Mouse (Mus musculus) megakaryocyte, embryonic 14.5 days (primary cell): ENCODE results near the gene Erg.

Source experiments
- FLI1 ChIP-seq: IDR thresholded peaks from 2 replicates; pipeline ENCODE4 v1.6.1; 2012; ENCODE audit warnings: low read length, inconsistent platforms, mixed read lengths
- GATA1 ChIP-seq: IDR thresholded peaks from 3 replicates; pipeline ENCODE4 v1.6.1; 2012; ENCODE audit warnings: mixed read lengths, low read length, inconsistent platforms, borderline replicate concordance

DNA sequence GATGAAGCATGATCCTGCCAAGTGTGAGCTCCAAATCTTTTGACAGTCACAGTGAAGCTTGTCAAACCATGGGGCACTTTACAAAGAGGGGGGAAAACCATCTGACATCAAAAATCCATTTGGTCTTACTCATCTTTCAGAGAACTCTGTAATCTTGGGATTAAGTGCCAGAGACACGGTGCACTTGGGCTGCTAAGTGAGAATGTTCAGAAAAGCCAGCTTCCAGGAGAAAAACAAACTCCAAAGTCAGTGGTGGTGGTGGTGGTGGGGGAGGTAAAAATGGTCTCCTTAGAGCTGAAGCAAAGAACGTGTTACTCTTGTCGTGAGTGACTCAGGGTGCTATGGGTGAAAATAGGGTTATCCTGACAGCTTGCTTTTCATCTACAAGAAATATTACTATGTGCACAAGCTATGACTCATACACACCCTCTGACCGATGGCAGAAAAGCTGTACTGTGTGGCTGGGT is 33.5 kb upstream of the Erg start:
- TF ChIP-seq GATA1, result no peak
- no peak for TF ChIP-seq FLI1
